Mouse (Mus musculus): ENCODE measurements around the gene Bbs12. TPM values are rescaled to one million over a fixed set of nuclear protein-coding genes. Genes with fewer than 3 reads are reported as not detected.

The Bbs12 gene
- total RNA-seq, 2 experiments from 2014 or later, result 3.2 to 4.4 TPM

Other genes with a start within 250 kb of the Bbs12 start
- gene Adad1, start 249.0 kb upstream of the Bbs12 start, total RNA-seq (2014; fragmentation: Nextera tagmentation), result not detected in 2 replicates
- not detected in 2 replicates for gene Adad1, start 249.0 kb upstream of the Bbs12 start, total RNA-seq (2017)
- gene Il2, start 186.6 kb upstream of the Bbs12 start, total RNA-seq (2014; fragmentation: Nextera tagmentation), result 1.5 TPM in 1 of 2 replicates, not detected in the other
- not detected in 2 replicates for gene Il2, start 186.6 kb upstream of the Bbs12 start, total RNA-seq (2017)
- not detected in 2 replicates for gene Il21, start 79.9 kb upstream of the Bbs12 start, total RNA-seq (2014; fragmentation: Nextera tagmentation)
- gene Il21, start 79.9 kb upstream of the Bbs12 start, total RNA-seq (2017), result not detected in 2 replicates
- gene Cetn4, start 154 bp downstream of the Bbs12 start, total RNA-seq (2014; fragmentation: Nextera tagmentation), result 0.26 and 1.0 TPM in 2 replicates
- gene Cetn4, start 154 bp downstream of the Bbs12 start, total RNA-seq (2017), result 0.26 and 1.6 TPM in 2 replicates
- 0.11 TPM in 1 of 2 replicates, not detected in the other for gene Fgf2, start 35.8 kb downstream of the Bbs12 start, total RNA-seq (2014; fragmentation: Nextera tagmentation)
- gene Fgf2, start 35.8 kb downstream of the Bbs12 start, total RNA-seq (2017), result not detected in 2 replicates
- gene Spata5, start 107.3 kb downstream of the Bbs12 start, total RNA-seq (2014; fragmentation: Nextera tagmentation), result 30.6 and 64.1 TPM in 2 replicates
- 116 and 141 TPM in 2 replicates for gene Spata5, start 107.3 kb downstream of the Bbs12 start, total RNA-seq (2017)
- gene Nudt6, start 107.7 kb downstream of the Bbs12 start, total RNA-seq (2014; fragmentation: Nextera tagmentation), result 17.3 and 19.0 TPM in 2 replicates
- 13.4 and 27.7 TPM in 2 replicates for gene Nudt6, start 107.7 kb downstream of the Bbs12 start, total RNA-seq (2017)

Measured in granulocyte monocyte progenitor cell, adult 5-6 weeks (primary cell).